Mouse (Mus musculus): ENCODE measurements around the gene Faxc. TPM values are rescaled to one million over a fixed set of nuclear protein-coding genes. Genes with fewer than 3 reads are reported as not detected.

The Faxc gene
- polyA plus RNA-seq, 1 experiment: 7.3 TPM

- Histone ChIP-seq H3K4me3 (ENCODE audit: insufficient read depth, poor library complexity, severe bottlenecking) (no peak overlapping the region), H3ac (ENCODE audit: control insufficient read depth, insufficient read length, low read depth) (no peak overlapping the region), H3K27me3 (ENCODE audit: control insufficient read depth, insufficient read depth, insufficient read length) (no peaks in the 10 kb centered on the region), H3K79me2 (ENCODE audit: control insufficient read depth, insufficient read depth) (no peaks in the 10 kb centered on the region), H3K36me3 (ENCODE audit: control insufficient read depth, insufficient read depth) (no peaks in the 10 kb centered on the region), H3K79me3 (ENCODE audit: low read depth) (no peaks in the 10 kb centered on the region)
- TF ChIP-seq CEBPB (IDR thresholded peaks at IDR 0.05; ENCODE audit: low read depth) (no peak), MAX (IDR thresholded peaks at IDR 0.05) (no peak), USF1 (IDR thresholded peaks at IDR 0.05; ENCODE audit: low read depth) (no peak), FOSL1 (IDR thresholded peaks at IDR 0.05; ENCODE audit: insufficient read depth, low read length, poor library complexity, severe bottlenecking) (no peak), MYOG (IDR thresholded peaks at IDR 0.05; ENCODE audit: control insufficient read depth, extremely low read depth, insufficient read length) (no peak), CTCF (IDR thresholded peaks at IDR 0.05; ENCODE audit: control insufficient read depth, insufficient read depth, insufficient read length) (no peak), MYOD1 (IDR thresholded peaks at IDR 0.05; ENCODE audit: control insufficient read depth, insufficient read length, low read depth) (no peak)
These were observed 56.3 kb downstream of the Faxc start for GRCm38 (mm10) chr4:21987460-21987859.

DNA sequence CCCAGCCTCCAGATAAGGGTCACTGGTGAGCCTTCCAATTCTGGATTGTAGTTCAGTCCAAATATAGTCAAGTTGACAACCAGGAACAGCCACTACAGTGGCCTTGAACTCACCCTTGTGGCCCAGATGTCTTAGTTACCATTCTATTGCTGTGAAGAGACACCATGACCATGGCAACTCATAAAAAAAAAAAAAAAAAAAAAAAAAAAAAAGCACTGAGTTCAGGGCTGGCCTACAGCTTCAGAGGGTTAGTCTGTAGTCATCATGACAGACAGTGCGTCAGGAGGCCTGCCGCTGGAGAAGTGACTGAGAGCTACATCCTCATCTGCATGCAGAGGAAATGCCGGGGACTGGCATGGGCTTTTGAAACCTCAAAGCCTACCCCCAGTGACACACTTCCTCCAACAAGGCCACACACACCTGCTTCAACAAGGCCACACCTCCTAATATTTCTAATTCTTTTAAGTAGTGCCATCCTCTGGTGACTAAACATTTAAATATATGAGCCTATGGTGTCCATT, 58.5 kb downstream of the Faxc start:
- H3K27me3 ChIP-seq (ENCODE audit: control insufficient read depth, insufficient read depth, insufficient read length): no peaks in the 10 kb centered on the region
- no peak overlapping the region for H3ac ChIP-seq (ENCODE audit: control insufficient read depth, insufficient read length, low read depth)
- H3K36me3 ChIP-seq (ENCODE audit: control insufficient read depth, insufficient read depth): peaks cover 4% of the 10 kb centered on the region
- H3K79me3 ChIP-seq (ENCODE audit: low read depth): no peaks in the 10 kb centered on the region
- no peak overlapping the region for H3K4me3 ChIP-seq (ENCODE audit: insufficient read depth, poor library complexity, severe bottlenecking)
- no peaks in the 10 kb centered on the region for H3K79me2 ChIP-seq (ENCODE audit: control insufficient read depth, insufficient read depth)
- TF ChIP-seq MYOD1 (IDR thresholded peaks at IDR 0.05; ENCODE audit: control insufficient read depth, insufficient read length, low read depth): no peak

DNA sequence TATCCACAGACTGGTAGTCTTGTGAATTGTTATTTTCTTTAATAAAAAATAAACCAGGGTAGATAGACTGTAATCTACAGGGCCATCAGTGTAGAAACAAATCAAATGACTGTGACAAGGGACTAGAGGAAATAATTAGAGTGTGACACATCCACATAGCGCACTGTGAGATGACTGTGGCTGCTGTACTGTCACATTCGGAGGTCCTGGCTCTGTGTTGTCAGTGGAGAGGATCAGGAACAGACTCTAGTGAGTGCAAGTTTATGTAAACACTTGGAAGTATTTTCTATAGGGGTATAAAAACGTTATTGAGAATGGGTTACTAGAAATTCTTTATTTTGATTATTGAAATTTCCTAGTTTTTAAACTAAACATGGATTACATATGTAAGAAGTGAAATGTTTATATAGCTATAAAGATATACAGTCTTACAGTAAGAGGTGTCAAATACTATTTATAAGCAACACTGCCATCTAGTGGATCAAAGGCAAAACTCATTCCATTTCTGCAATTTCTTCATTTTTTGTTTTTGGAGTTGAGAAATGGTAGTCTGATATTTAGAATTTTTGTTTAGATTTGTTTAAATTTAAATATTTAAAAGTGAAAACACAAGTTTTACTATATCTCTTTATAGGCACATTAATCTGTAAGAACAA, 59.6 kb downstream of the Faxc start:
- Histone ChIP-seq H3K79me3 (ENCODE audit: low read depth) (no peaks in the 10 kb centered on the region), H3ac (ENCODE audit: control insufficient read depth, insufficient read length, low read depth) (no peak overlapping the region), H3K27me3 (ENCODE audit: control insufficient read depth, insufficient read depth, insufficient read length) (no peaks in the 10 kb centered on the region), H3K4me3 (ENCODE audit: insufficient read depth, poor library complexity, severe bottlenecking) (no peak overlapping the region), H3K79me2 (ENCODE audit: control insufficient read depth, insufficient read depth) (no peaks in the 10 kb centered on the region), H3K36me3 (ENCODE audit: control insufficient read depth, insufficient read depth) (peaks cover 4% of the 10 kb centered on the region)
- TF ChIP-seq CEBPB (IDR thresholded peaks at IDR 0.05; ENCODE audit: low read depth) (no peak), USF1 (IDR thresholded peaks at IDR 0.05; ENCODE audit: low read depth) (no peak), MYOD1 (IDR thresholded peaks at IDR 0.05; ENCODE audit: control insufficient read depth, insufficient read length, low read depth) (no peak), MAX (IDR thresholded peaks at IDR 0.05) (no peak), MYOG (IDR thresholded peaks at IDR 0.05; ENCODE audit: control insufficient read depth, extremely low read depth, insufficient read length) (no peak), CTCF (IDR thresholded peaks at IDR 0.05; ENCODE audit: control insufficient read depth, insufficient read depth, insufficient read length) (no peak), FOSL1 (IDR thresholded peaks at IDR 0.05; ENCODE audit: insufficient read depth, low read length, poor library complexity, severe bottlenecking) (no peak)

DNA sequence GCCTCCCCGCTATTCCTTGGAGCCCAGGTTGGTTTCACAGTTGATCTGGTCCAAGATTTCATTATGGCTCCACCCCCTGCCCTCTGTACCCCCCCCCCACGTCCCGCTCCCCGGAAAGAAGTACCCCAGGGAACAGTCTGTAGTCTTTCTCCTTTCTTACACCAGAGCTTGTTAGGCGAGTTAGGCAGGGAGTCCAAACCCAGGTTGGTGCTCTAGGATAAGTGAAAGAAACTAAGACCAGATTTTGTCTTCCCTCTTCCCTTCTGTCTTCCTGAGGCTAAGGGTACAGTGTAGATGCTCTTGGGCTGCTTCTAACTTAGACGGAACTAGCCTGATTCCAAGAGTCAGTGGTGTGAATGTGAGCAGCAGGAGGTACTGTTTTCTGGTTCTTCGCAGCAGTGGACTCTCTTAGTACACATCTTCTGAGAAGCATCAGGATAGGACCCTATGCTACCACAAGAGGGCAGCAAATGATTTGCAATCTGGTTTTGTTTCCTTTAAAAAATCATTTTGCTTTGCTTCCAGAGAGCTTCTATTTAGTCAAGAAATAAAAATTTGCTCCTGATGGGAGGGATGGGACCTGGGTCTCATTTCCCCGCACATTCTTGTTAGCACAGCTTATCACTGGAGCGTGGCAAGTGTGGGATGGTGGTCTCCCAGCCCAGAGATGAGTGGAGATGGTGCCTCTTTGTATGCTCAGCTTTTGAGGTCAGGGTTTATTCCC, 86.7 kb downstream of the Faxc start:
- no peak overlapping the region for H3ac ChIP-seq (ENCODE audit: control insufficient read depth, insufficient read length, low read depth)
- H3K36me3 ChIP-seq (ENCODE audit: control insufficient read depth, insufficient read depth): no peaks in the 10 kb centered on the region
- no peak for TF ChIP-seq FOSL1 (IDR thresholded peaks at IDR 0.05; ENCODE audit: insufficient read depth, low read length, poor library complexity, severe bottlenecking)
- no peak for TF ChIP-seq CEBPB (IDR thresholded peaks at IDR 0.05; ENCODE audit: low read depth)
- TF ChIP-seq MYOG (IDR thresholded peaks at IDR 0.05; ENCODE audit: control insufficient read depth, extremely low read depth, insufficient read length): no peak
- TF ChIP-seq USF1 (IDR thresholded peaks at IDR 0.05; ENCODE audit: low read depth): no peak
- no peak for TF ChIP-seq CTCF (IDR thresholded peaks at IDR 0.05; ENCODE audit: control insufficient read depth, insufficient read depth, insufficient read length)
- no peak for TF ChIP-seq MYOD1 (IDR thresholded peaks at IDR 0.05; ENCODE audit: control insufficient read depth, insufficient read length, low read depth)
- TF ChIP-seq MAX (IDR thresholded peaks at IDR 0.05): no peak
- no peaks in the 10 kb centered on the region for H3K79me2 ChIP-seq (ENCODE audit: control insufficient read depth, insufficient read depth)
- H3K79me3 ChIP-seq (ENCODE audit: low read depth): no peaks in the 10 kb centered on the region
- H3K27me3 ChIP-seq (ENCODE audit: control insufficient read depth, insufficient read depth, insufficient read length): no peaks in the 10 kb centered on the region
- H3K4me3 ChIP-seq (ENCODE audit: insufficient read depth, poor library complexity, severe bottlenecking): no peak overlapping the region

GRCm38 (mm10) chr4:22018414-22018813, 87.3 kb downstream of the Faxc start:
- Histone ChIP-seq H3K27me3 (ENCODE audit: control insufficient read depth, insufficient read depth, insufficient read length) (no peaks in the 10 kb centered on the region), H3K4me3 (ENCODE audit: insufficient read depth, poor library complexity, severe bottlenecking) (no peak overlapping the region), H3K36me3 (ENCODE audit: control insufficient read depth, insufficient read depth) (no peaks in the 10 kb centered on the region), H3K79me3 (ENCODE audit: low read depth) (no peaks in the 10 kb centered on the region), H3ac (ENCODE audit: control insufficient read depth, insufficient read length, low read depth) (no peak overlapping the region), H3K79me2 (ENCODE audit: control insufficient read depth, insufficient read depth) (no peaks in the 10 kb centered on the region)
- no peak for TF ChIP-seq FOSL1 (IDR thresholded peaks at IDR 0.05; ENCODE audit: insufficient read depth, low read length, poor library complexity, severe bottlenecking)
- TF ChIP-seq MYOD1 (IDR thresholded peaks at IDR 0.05; ENCODE audit: control insufficient read depth, insufficient read length, low read depth): no peak
- no peak for TF ChIP-seq CEBPB (IDR thresholded peaks at IDR 0.05; ENCODE audit: low read depth)
- no peak for TF ChIP-seq MAX (IDR thresholded peaks at IDR 0.05)
- TF ChIP-seq USF1 (IDR thresholded peaks at IDR 0.05; ENCODE audit: low read depth): no peak
- no peak for TF ChIP-seq CTCF (IDR thresholded peaks at IDR 0.05; ENCODE audit: control insufficient read depth, insufficient read depth, insufficient read length)
- no peak for TF ChIP-seq MYOG (IDR thresholded peaks at IDR 0.05; ENCODE audit: control insufficient read depth, extremely low read depth, insufficient read length)
